Mouse (Mus musculus): Measurements from ENCODE around the gene Tent4b.

DNA sequence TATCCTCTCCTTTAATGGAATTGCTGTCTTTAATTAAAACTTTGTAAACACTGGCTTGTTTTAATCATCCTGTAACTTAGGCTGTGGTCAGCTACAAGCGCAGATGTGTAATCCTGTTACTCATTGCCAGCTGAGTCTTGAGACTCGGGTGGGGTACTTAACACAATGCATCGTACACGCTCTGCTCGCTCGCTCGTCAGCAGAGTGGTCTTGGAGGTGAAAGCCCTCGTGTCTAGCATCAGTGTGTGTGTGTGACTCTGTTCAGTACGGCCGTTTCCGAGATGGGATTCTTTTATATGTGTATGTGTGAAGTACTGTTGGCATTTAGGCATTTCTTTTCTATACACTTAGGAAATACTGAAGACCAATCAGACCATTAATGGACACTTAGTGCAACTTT is 59.5 kb downstream of the Tent4b start:
- TF ChIP-seq CTCF (IDR thresholded peaks at IDR 0.05; ENCODE audit: control insufficient read depth, insufficient read depth, insufficient read length), result no peak
- TF ChIP-seq CEBPB (IDR thresholded peaks at IDR 0.05; ENCODE audit: low read depth), result no peak

Measured in C2C12 (cell line).